Mouse (Mus musculus) ovary, adult 18-20 months (tissue): Measurements from ENCODE around the gene Ccdc151.

Source experiments
- DNase-seq: peaks from one replicate; pipeline ENCODE4 v3.0.0; 2022; ENCODE audit warnings: low spot score, mixed read lengths

Ccdc151 gene

GRCm38 (mm10) chr9:21996178-21996867 lies 6.1 kb downstream of the Ccdc151 start:
- DNase-seq: no peak

GRCm38 (mm10) chr9:21992227-21992626 lies 10.2 kb downstream of the Ccdc151 start:
- no peak for DNase-seq

GRCm38 (mm10) chr9:21989230-21990110 lies 13.0 kb downstream of the Ccdc151 start, which contains the start of gene Rgl3:
TSS of gene Rgl3 (minus strand) at chr9:21989446.
- peak; percentile 43 for DNase-seq

- peak; percentile 21 for DNase-seq
Measured at GRCm38 (mm10) chr9:21988421-21989101, 13.9 kb downstream of the Ccdc151 start.

GRCm38 (mm10) chr9:21987592-21988342 lies 14.7 kb downstream of the Ccdc151 start:
- DNase-seq: no peak

GRCm38 (mm10) chr9:21983911-21984310 lies 18.5 kb downstream of the Ccdc151 start:
- DNase-seq: no peak

GRCm38 (mm10) chr9:21978398-21979128 lies 23.9 kb downstream of the Ccdc151 start:
- DNase-seq: no peak

GRCm38 (mm10) chr9:21977972-21978371 lies 24.5 kb downstream of the Ccdc151 start:
- DNase-seq: no peak

GRCm38 (mm10) chr9:21977331-21977730 lies 25.1 kb downstream of the Ccdc151 start:
- no peak for DNase-seq

- DNase-seq: no peak
Measured at GRCm38 (mm10) chr9:21976626-21977175, 25.7 kb downstream of the Ccdc151 start.

GRCm38 (mm10) chr9:21969304-21969703 lies 33.1 kb downstream of the Ccdc151 start:
- no peak for DNase-seq

- DNase-seq: no peak
Measured at GRCm38 (mm10) chr9:21968883-21969282, 33.6 kb downstream of the Ccdc151 start.

GRCm38 (mm10) chr9:21963417-21963816 lies 39.0 kb downstream of the Ccdc151 start, which contains the start of gene Epor:
TSS of gene Epor (minus strand) at chr9:21963506.
- no peak for DNase-seq

GRCm38 (mm10) chr9:21962416-21963059 lies 39.9 kb downstream of the Ccdc151 start:
- DNase-seq: peak; percentile 32

- DNase-seq: no peak
Measured at GRCm38 (mm10) chr9:21962010-21962409, 40.4 kb downstream of the Ccdc151 start.

- no peak for DNase-seq
Measured at GRCm38 (mm10) chr9:21961366-21961980, 41.0 kb downstream of the Ccdc151 start.

GRCm38 (mm10) chr9:21960558-21961208 lies 41.8 kb downstream of the Ccdc151 start:
- no peak for DNase-seq

- no peak for DNase-seq
Measured at GRCm38 (mm10) chr9:21960135-21960534, 42.3 kb downstream of the Ccdc151 start.

GRCm38 (mm10) chr9:21959244-21959643 lies 43.2 kb downstream of the Ccdc151 start:
- DNase-seq: no peak
